Mouse (Mus musculus) heart, embryonic 16.5 days (tissue): ENCODE data around the gene Cic. TPM values are rescaled to one million over a fixed set of nuclear protein-coding genes. Genes with fewer than 3 reads are reported as not detected.

ENCODE experiments used
- ATAC-seq: fragments of 200-750 bp; cut with Nextera tagmentation; replicated peaks from 2 replicates; pipeline ENCODE4 v1.8.0; 2017; ENCODE audit warnings: moderate number of reproducible peaks; ENCODE audit not compliant: insufficient read depth, low FRiP score; ENCODE audit errors: extremely low read depth
- H3K27ac ChIP-seq: fragments of 300-500 bp; sonication (generic); 2 replicates; pipeline ENCODE4 v1.5.1; 2014; ENCODE audit warnings: mild to moderate bottlenecking, low read length, control low read depth, moderate library complexity
- H3K27me3 ChIP-seq: fragments of 300-500 bp; sonication (generic); 2 replicates; pipeline ENCODE4 v1.6.1; 2014; ENCODE audit warnings: low read length, mixed read lengths; ENCODE audit not compliant: control insufficient read depth, insufficient read depth
- H3K36me3 ChIP-seq: fragments of 300-500 bp; sonication (generic); 2 replicates; pipeline ENCODE4 v1.6.1; 2014; ENCODE audit not compliant: control insufficient read depth, insufficient read depth
- H3K4me1 ChIP-seq: fragments of 300-500 bp; sonication (generic); 2 replicates; pipeline ENCODE4 v1.6.1; 2014; ENCODE audit warnings: low read length, mixed read lengths; ENCODE audit not compliant: control insufficient read depth, insufficient read depth
- H3K4me2 ChIP-seq: fragments of 300-500 bp; sonication (generic); 2 replicates; pipeline ENCODE4 v1.6.1; 2014; ENCODE audit warnings: low read depth, mild to moderate bottlenecking, control low read depth, low read length
- H3K4me3 ChIP-seq: fragments of 300-500 bp; sonication (generic); 2 replicates; pipeline ENCODE4 v1.5.1; 2014; ENCODE audit warnings: mild to moderate bottlenecking, control low read depth, low read length
- H3K9ac ChIP-seq: fragments of 300-500 bp; sonication (generic); 2 replicates; pipeline ENCODE4 v1.6.1; 2014; ENCODE audit warnings: low read length, control low read depth
- H3K9me3 ChIP-seq: fragments of 300-500 bp; sonication (generic); replicated peaks from 2 replicates; pipeline ENCODE4 v1.6.1; 2016; ENCODE audit warnings: low read length; ENCODE audit not compliant: control insufficient read depth
- WGBS: fragments of 180-500 bp; shearing (Covaris S2); extraction: QIAGEN DNeasy Blood & Tissue Kit; methylation state at CpG from one replicate; pipeline ENCODE4 v1.1.7; 2014; 5-methylcytosine and 5-hydroxymethylcytosine counted together
- polyA plus RNA-seq: library from polyadenylated mRNA; unstranded; fragments of >200 nt; fragmentation: Nextera tagmentation; extraction: Ambion mirVana; gene quantifications from 2 replicates; pipeline ENCODE4 v1.2.1, GENCODE M21; 2015

The Cic gene
- polyA plus RNA-seq, 1 experiment from 2014 or later, result 24.7 TPM

- H3K4me2 ChIP-seq, result no peak overlapping the region
- H3K36me3 ChIP-seq, result peaks cover 47% of the 10 kb centered on the region
- H3K27ac ChIP-seq, result no peak overlapping the region
- no peak for ATAC-seq
- no peaks in the 10 kb centered on the region for H3K9me3 ChIP-seq
- no peak overlapping the region for H3K4me3 ChIP-seq
- H3K4me1 ChIP-seq, result peaks cover 21% of the 10 kb centered on the region
- no peaks in the 10 kb centered on the region for H3K27me3 ChIP-seq
- 87% methylated on average over 4 of the region's 4 CpGs for WGBS
- no peak overlapping the region for H3K9ac ChIP-seq
These were observed 27.0 kb downstream of the Cic start for GRCm38 (mm10) chr7:25294495-25294894.

GRCm38 (mm10) chr7:25294960-25295722 lies 27.6 kb downstream of the Cic start:
- Histone ChIP-seq H3K9me3 (no peaks in the 10 kb centered on the region), H3K27ac (no peak overlapping the region), H3K4me1 (peaks cover 21% of the 10 kb centered on the region), H3K4me2 (no peak overlapping the region), H3K36me3 (peaks cover 40% of the 10 kb centered on the region), H3K9ac (no peak overlapping the region), H3K27me3 (no peaks in the 10 kb centered on the region), H3K4me3 (no peak overlapping the region)
- no peak for ATAC-seq
- WGBS, result 92% methylated on average over 12 of the region's 12 CpGs

GRCm38 (mm10) chr7:25296945-25297453 lies 29.5 kb downstream of the Cic start:
- H3K36me3 ChIP-seq, result peaks cover 22% of the 10 kb centered on the region
- under 1% methylated on average over 21 of the region's 21 CpGs for WGBS
- no peaks in the 10 kb centered on the region for H3K9me3 ChIP-seq
- H3K4me3 ChIP-seq, result peak overlapping the region; percentile 89
- peaks cover 16% of the 10 kb centered on the region for H3K4me1 ChIP-seq
- H3K27ac ChIP-seq, result peak overlapping the region; percentile 96
- H3K27me3 ChIP-seq, result no peaks in the 10 kb centered on the region
- peak; percentile 7; the same call in 1 of the 2 replicates for ATAC-seq
- peak overlapping the region; percentile 89 for H3K9ac ChIP-seq
- H3K4me2 ChIP-seq, result peak overlapping the region; percentile 97

- H3K9ac ChIP-seq, result peak within 1 kb of the TSS; percentile 89
- H3K27ac ChIP-seq, result peak within 1 kb of the TSS; percentile 96
- H3K4me1 ChIP-seq, result peaks cover 16% of the 10 kb centered on the region
- under 1% methylated on average over 52 of the region's 52 CpGs for WGBS
- H3K4me2 ChIP-seq, result peak within 1 kb of the TSS; percentile 97
- peak within 1 kb of the TSS; percentile 89 for H3K4me3 ChIP-seq
- H3K9me3 ChIP-seq, result no peaks in the 10 kb centered on the region
- H3K36me3 ChIP-seq, result peaks cover 15% of the 10 kb centered on the region
- peak; percentile 88 for ATAC-seq
- no peaks in the 10 kb centered on the region for H3K27me3 ChIP-seq
These were observed 30.2 kb downstream of the Cic start, which contains the start of gene Pafah1b3 for GRCm38 (mm10) chr7:25297454-25298325. Gene Pafah1b3, minus strand, starts transcription at chr7:25297986.

- ATAC-seq, result no peak
- WGBS, result 54% methylated on average over 19 of the region's 19 CpGs
These were observed 33.6 kb downstream of the Cic start, which contains the start of gene Prr19 for GRCm38 (mm10) chr7:25301063-25301462. Gene Prr19, plus strand, starts transcription at chr7:25301411.

GRCm38 (mm10) chr7:25303003-25303684 lies 35.6 kb downstream of the Cic start:
- WGBS, result 52% methylated on average over 9 of the region's 9 CpGs

More at GRCm38 (mm10) chr7:25301063-25301462, 33.6 kb downstream of the Cic start, which contains the start of gene Prr19:
- no peak within 1 kb of the TSS for H3K27ac ChIP-seq
- no peaks in the 10 kb centered on the region for H3K36me3 ChIP-seq
- H3K4me3 ChIP-seq, result no peak within 1 kb of the TSS
- peaks cover 16% of the 10 kb centered on the region for H3K4me1 ChIP-seq
- H3K9me3 ChIP-seq, result no peaks in the 10 kb centered on the region
- H3K4me2 ChIP-seq, result no peak within 1 kb of the TSS
- no peak within 1 kb of the TSS for H3K9ac ChIP-seq
- peaks cover 2% of the 10 kb centered on the region; the same call in 1 of the 2 replicates for H3K27me3 ChIP-seq

GRCm38 (mm10) chr7:25303685-25304006 lies 36.1 kb downstream of the Cic start:
- no peak overlapping the region for H3K27ac ChIP-seq
- H3K4me1 ChIP-seq, result peaks cover 7% of the 10 kb centered on the region
- no peaks in the 10 kb centered on the region for H3K36me3 ChIP-seq
- peaks cover 22% of the 10 kb centered on the region for H3K27me3 ChIP-seq
- no peak for ATAC-seq
- H3K4me2 ChIP-seq, result no peak overlapping the region
- H3K9ac ChIP-seq, result no peak overlapping the region
- no peak overlapping the region for H3K4me3 ChIP-seq
- no peaks in the 10 kb centered on the region for H3K9me3 ChIP-seq
- 54% methylated on average over 3 of the region's 3 CpGs for WGBS

More at GRCm38 (mm10) chr7:25303003-25303684, 35.6 kb downstream of the Cic start:
- Histone ChIP-seq H3K4me1 (peaks cover 8% of the 10 kb centered on the region), H3K27ac (no peak overlapping the region), H3K27me3 (peaks cover 19% of the 10 kb centered on the region), H3K9ac (no peak overlapping the region), H3K9me3 (no peaks in the 10 kb centered on the region), H3K36me3 (no peaks in the 10 kb centered on the region), H3K4me2 (no peak overlapping the region), H3K4me3 (no peak overlapping the region)
- ATAC-seq, result no peak

- Histone ChIP-seq H3K4me1 (peaks cover 7% of the 10 kb centered on the region), H3K4me2 (peak overlapping the region; percentile 82), H3K36me3 (no peaks in the 10 kb centered on the region), H3K9me3 (no peaks in the 10 kb centered on the region), H3K27ac (no peak overlapping the region), H3K27me3 (peaks cover 30% of the 10 kb centered on the region), H3K9ac (no peak overlapping the region), H3K4me3 (peak overlapping the region; percentile 48)
- WGBS, result 0% methylated on average over 2 of the region's 2 CpGs
- ATAC-seq, result no peak
These were observed 38.0 kb downstream of the Cic start for GRCm38 (mm10) chr7:25305481-25305880.
